Mouse (Mus musculus) cerebellum, adult 2 months (tissue): ENCODE results near the gene Ccnh. TPM values are rescaled to one million over a fixed set of nuclear protein-coding genes. Genes with fewer than 3 reads are reported as not detected.

Source experiments
- DNase-seq, 2 experiments: peaks; one replicate each; pipeline ENCODE4 v3.0.0; 2021
- H3K27ac ChIP-seq: fragments of 200-500 bp; 2 replicates; pipeline ENCODE4 v1.5.1; 2012; ENCODE audit warnings: low read length, control low read depth, inconsistent platforms; ENCODE audit not compliant: insufficient read depth
- H3K27me3 ChIP-seq: fragments of 200-500 bp; 2 replicates; pipeline ENCODE4 v1.6.1; 2012; ENCODE audit warnings: inconsistent platforms, mild to moderate bottlenecking, low read length, moderate library complexity; ENCODE audit not compliant: control insufficient read depth, insufficient read depth
- H3K4me1 ChIP-seq: fragments of 200-500 bp; 2 replicates; pipeline ENCODE4 v1.6.1; 2011; ENCODE audit warnings: low read length; ENCODE audit not compliant: control insufficient read depth, insufficient read depth
- H3K4me3 ChIP-seq: fragments of 200-500 bp; replicated peaks from 2 replicates; pipeline ENCODE3; 2011; ENCODE audit warnings: mild to moderate bottlenecking, low read depth, low read length, control low read depth; ENCODE audit not compliant: insufficient read depth
- CTCF ChIP-seq: fragments of 200-500 bp; IDR thresholded peaks from 2 replicates; pipeline ENCODE4 v1.5.1; 2011; ENCODE audit warnings: low read depth, mild to moderate bottlenecking, control low read depth, low read length, moderate library complexity, borderline replicate concordance; ENCODE audit not compliant: insufficient read depth
- POLR2A ChIP-seq: fragments of 200-500 bp; IDR thresholded peaks from 2 replicates; pipeline ENCODE4 v1.6.1; 2011; ENCODE audit warnings: low read length, control low read depth, borderline replicate concordance; ENCODE audit not compliant: insufficient read depth
- WGBS: fragments of 180-500 bp; shearing (Covaris S2); methylation state at CpG from one replicate; pipeline ENCODE4 v1.1.7; 2018; 5-methylcytosine and 5-hydroxymethylcytosine counted together
- polyA plus RNA-seq: library from polyadenylated mRNA; depleted of rRNA; stranded (reverse); fragments of >200 nt; gene quantifications from 2 replicates; pipeline ENCODE4 v1.2.3, GENCODE M21; 2012; rRNA removed

Gene Ccnh
- polyA plus RNA-seq, 1 experiment, result 60.2 TPM

DNA sequence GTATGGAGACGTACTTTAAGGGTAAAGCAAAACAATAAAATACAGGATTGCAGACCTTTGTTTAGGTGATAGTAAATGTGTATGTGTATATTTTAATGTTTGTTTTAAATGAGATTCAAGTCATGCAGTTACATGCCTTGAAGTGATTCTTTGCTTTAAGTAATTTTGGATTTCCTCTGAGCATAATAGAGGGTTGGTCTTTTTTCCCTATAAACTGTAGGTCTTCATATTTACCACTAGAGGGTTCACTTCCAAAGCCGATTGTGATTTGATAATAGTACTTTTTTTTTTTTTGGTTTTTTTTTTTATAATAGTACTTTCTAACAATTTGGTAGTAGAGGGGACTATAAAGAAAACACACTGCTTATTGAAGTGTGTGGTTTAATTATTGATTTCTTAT, 18.3 kb downstream of the Ccnh start:
- 59% methylated on average over 2 of the region's 2 CpGs for WGBS
- Histone ChIP-seq H3K27me3 (no peaks in the 10 kb centered on the region), H3K4me1 (no peaks in the 10 kb centered on the region; the same call in 1 of the 2 replicates), H3K4me3 (no peak overlapping the region), H3K27ac (no peak overlapping the region)
- TF ChIP-seq CTCF, result no peak
- no peak for TF ChIP-seq POLR2A
- DNase-seq, result no peak

DNA sequence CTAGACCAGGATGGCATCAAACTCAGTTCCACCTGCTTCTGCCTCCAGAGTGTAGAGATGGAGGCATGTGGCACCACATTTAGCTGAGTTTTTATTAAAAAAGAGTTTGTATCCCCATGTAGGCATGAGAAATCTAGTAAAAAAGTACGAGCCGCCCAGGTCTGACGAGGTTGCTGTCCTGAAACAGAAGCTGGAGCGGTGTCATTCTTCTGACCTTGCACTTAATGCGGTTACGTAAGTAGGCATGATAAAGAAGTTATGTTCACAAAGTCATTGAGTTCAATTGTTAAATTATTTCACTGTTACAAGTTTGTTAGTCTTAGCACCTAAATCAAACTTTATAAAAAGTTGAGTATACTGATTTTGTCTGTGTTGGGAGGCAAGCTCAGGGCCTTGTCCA, 19.4 kb downstream of the Ccnh start:
- Histone ChIP-seq H3K27ac (no peak overlapping the region), H3K4me1 (no peaks in the 10 kb centered on the region; the same call in 1 of the 2 replicates), H3K4me3 (no peak overlapping the region), H3K27me3 (no peaks in the 10 kb centered on the region)
- TF ChIP-seq POLR2A, result no peak
- no peak for TF ChIP-seq CTCF
- DNase-seq, result no peak
- 98% methylated on average over 6 of the region's 6 CpGs for WGBS

- Histone ChIP-seq H3K4me3 (no peak overlapping the region), H3K4me1 (no peaks in the 10 kb centered on the region; the same call in 1 of the 2 replicates), H3K27ac (no peak overlapping the region), H3K27me3 (no peaks in the 10 kb centered on the region)
- TF ChIP-seq CTCF (no peak), POLR2A (no peak)
- 8% methylated on average over 1 of the region's 1 CpGs for WGBS
- peak in 1 of 2 experiments; percentile 60 for DNase-seq
Measured at GRCm38 (mm10) chr13:85210353-85210752, 21.1 kb downstream of the Ccnh start.

GRCm38 (mm10) chr13:85218656-85219055, 29.4 kb downstream of the Ccnh start:
- Histone ChIP-seq H3K27me3 (no peaks in the 10 kb centered on the region), H3K4me1 (no peaks in the 10 kb centered on the region), H3K4me3 (no peak overlapping the region), H3K27ac (no peak overlapping the region)
- 85% methylated on average over 4 of the region's 4 CpGs for WGBS
- TF ChIP-seq POLR2A, result no peak
- no peak for TF ChIP-seq CTCF
- no peak for DNase-seq

- Histone ChIP-seq H3K4me1 (no peaks in the 10 kb centered on the region), H3K27ac (no peak overlapping the region), H3K4me3 (no peak overlapping the region), H3K27me3 (no peaks in the 10 kb centered on the region)
- DNase-seq, result peak; percentile 22 to 23
- TF ChIP-seq CTCF (no peak), POLR2A (no peak)
- 25% methylated on average over 7 of the region's 7 CpGs for WGBS
Measured at GRCm38 (mm10) chr13:85238760-85239159, 49.6 kb downstream of the Ccnh start.

Other genes starting within 250 kb of the Ccnh start
- 40.9 and 43.8 TPM in 2 replicates for gene Rasa1, start 99.7 kb downstream of the Ccnh start, polyA plus RNA-seq